Mouse (Mus musculus) myocyte (in vitro differentiated cells): ENCODE data around the gene Inhbb.

Experiments
- CEBPB ChIP-seq: IDR thresholded peaks from 2 replicates; pipeline ENCODE4 v1.6.1; 2011; ENCODE audit warnings: mild to moderate bottlenecking, moderate library complexity; ENCODE audit not compliant: poor library complexity, insufficient read depth, severe bottlenecking
- E2F4 ChIP-seq: IDR thresholded peaks from one replicate; pipeline ENCODE4 v1.6.1; 2011; ENCODE audit warnings: mild to moderate bottlenecking, control low read depth, moderate library complexity; ENCODE audit not compliant: insufficient read depth
- MAX ChIP-seq: IDR thresholded peaks from one replicate; pipeline ENCODE4 v1.6.1; 2011; ENCODE audit warnings: low read depth, mild to moderate bottlenecking, control low read depth
- MYOD1 ChIP-seq, 3 experiments: IDR thresholded peaks; one replicate each; pipeline ENCODE4 v1.6.1; 2011; ENCODE audit warnings: control low read depth in 2 of 3, low read depth in 2 of 3, mild to moderate bottlenecking in 2 of 3, moderate library complexity in 1 of 3; ENCODE audit not compliant: insufficient read length in 2 of 3, control insufficient read depth in 1 of 3
- MYOG ChIP-seq, 3 experiments: IDR thresholded peaks; one replicate each; pipeline ENCODE4 v1.6.1; 2011; ENCODE audit warnings: control low read depth in 2 of 3, low read depth in 2 of 3, mild to moderate bottlenecking in 2 of 3; ENCODE audit not compliant: insufficient read length in 2 of 3, control insufficient read depth in 1 of 3, insufficient read depth in 1 of 3
- POLR2A ChIP-seq: IDR thresholded peaks from one replicate; pipeline ENCODE4 v1.6.1; 2011; ENCODE audit warnings: low read depth, mild to moderate bottlenecking, control low read depth, moderate library complexity; ENCODE audit not compliant: insufficient read length
- POLR2AphosphoS2 ChIP-seq: IDR thresholded peaks from one replicate; pipeline ENCODE4 v1.6.1; 2011; ENCODE audit warnings: low read depth, control low read depth; ENCODE audit not compliant: insufficient read length
- REST ChIP-seq: IDR thresholded peaks from one replicate; pipeline ENCODE4 v1.6.1; 2011; ENCODE audit warnings: mild to moderate bottlenecking, control low read depth, moderate library complexity; ENCODE audit not compliant: insufficient read depth, insufficient read length
- SRF ChIP-seq: IDR thresholded peaks from one replicate; pipeline ENCODE4 v1.6.1; 2011; ENCODE audit warnings: low read depth; ENCODE audit not compliant: control insufficient read depth, insufficient read length
- TCF12 ChIP-seq: IDR thresholded peaks from one replicate; pipeline ENCODE4 v1.6.1; 2011; ENCODE audit warnings: mild to moderate bottlenecking, control low read depth; ENCODE audit not compliant: poor library complexity, insufficient read depth, severe bottlenecking
- TCF3 ChIP-seq: IDR thresholded peaks from one replicate; pipeline ENCODE4 v1.6.1; 2011; ENCODE audit warnings: low read depth, control low read depth; ENCODE audit not compliant: insufficient read length
- USF1 ChIP-seq: IDR thresholded peaks from one replicate; pipeline ENCODE4 v1.6.1; 2011; ENCODE audit warnings: low read depth, mild to moderate bottlenecking, control low read depth, moderate library complexity

DNA sequence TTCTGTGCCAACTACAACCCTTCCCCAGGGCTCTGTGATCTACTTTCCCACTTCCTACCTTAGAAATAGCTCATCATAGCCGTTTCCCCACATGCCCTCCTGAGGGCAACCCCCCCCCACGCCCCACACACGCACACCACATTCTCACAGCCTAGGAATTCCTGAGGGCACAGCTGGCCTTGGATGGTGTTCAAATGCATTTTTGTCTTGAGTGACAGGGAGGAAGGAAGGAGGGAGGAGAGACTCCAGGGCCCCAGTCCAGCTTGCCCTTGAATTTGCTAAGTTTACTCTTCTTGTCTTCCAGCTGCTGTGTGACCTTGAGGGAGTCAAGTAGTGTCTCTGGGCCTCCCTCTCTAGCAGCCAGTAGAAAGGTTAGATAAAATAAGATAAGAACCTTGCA, 17.2 kb downstream of the Inhbb start:
- TF ChIP-seq MAX (no peak), REST (no peak), POLR2A (no peak), POLR2AphosphoS2 (no peak), TCF12 (peak; percentile 34), E2F4 (no peak), USF1 (no peak), MYOD1 (IDR thresholded peaks at IDR 0.05; ENCODE audit: control insufficient read depth in 1 of 3, insufficient read length in 2 of 3, low read depth in 2 of 3) (peak in 2 of 3 experiments; percentile 68 to 83), SRF (no peak), CEBPB (no peak), MYOG (IDR thresholded peaks at IDR 0.05; ENCODE audit: control insufficient read depth in 1 of 3, insufficient read depth in 1 of 3, insufficient read length in 2 of 3, low read depth in 2 of 3) (peak in 1 of 3 experiments; percentile 52), TCF3 (peak; percentile 8)
